Mouse (Mus musculus): ENCODE data around the gene Hoxa5. TPM values are rescaled to one million over a fixed set of nuclear protein-coding genes. Genes with fewer than 3 reads are reported as not detected.
A peak's percentile ranks its signal among the peaks of the same experiment; 100 is the strongest.

Hoxa5 gene
- total RNA-seq, 1 experiment from 2014 or later = 3.9 TPM

- no peak for ATAC-seq (replicated peaks; ENCODE audit: low read depth, poor library complexity, severe bottlenecking)
These were observed 36.7 kb upstream of the Hoxa5 start for GRCm38 (mm10) chr6:52241001-52241621.

- peak; percentile 87 for ATAC-seq (replicated peaks; ENCODE audit: low read depth, poor library complexity, severe bottlenecking)
These were observed 36.1 kb upstream of the Hoxa5 start, which contains the start of gene Hoxa10 for GRCm38 (mm10) chr6:52240389-52241000. Hoxa10 (minus strand) TSS chr6:52240854.

GRCm38 (mm10) chr6:52239625-52240388, 35.4 kb upstream of the Hoxa5 start:
- ATAC-seq (replicated peaks; ENCODE audit: low read depth, poor library complexity, severe bottlenecking) = no peak

- ATAC-seq (replicated peaks; ENCODE audit: low read depth, poor library complexity, severe bottlenecking) = no peak
These were observed 34.6 kb upstream of the Hoxa5 start for GRCm38 (mm10) chr6:52238976-52239375.

- no peak for ATAC-seq (replicated peaks; ENCODE audit: low read depth, poor library complexity, severe bottlenecking)
These were observed 33.8 kb upstream of the Hoxa5 start for GRCm38 (mm10) chr6:52238155-52238545.

- ATAC-seq (replicated peaks; ENCODE audit: low read depth, poor library complexity, severe bottlenecking) = no peak
These were observed 33.2 kb upstream of the Hoxa5 start for GRCm38 (mm10) chr6:52237346-52238154.

- no peak for ATAC-seq (replicated peaks; ENCODE audit: low read depth, poor library complexity, severe bottlenecking)
These were observed 32.4 kb upstream of the Hoxa5 start for GRCm38 (mm10) chr6:52236806-52237205.

- no peak for ATAC-seq (replicated peaks; ENCODE audit: low read depth, poor library complexity, severe bottlenecking)
These were observed 31.5 kb upstream of the Hoxa5 start for GRCm38 (mm10) chr6:52235866-52236265.

GRCm38 (mm10) chr6:52235267-52235666, 30.9 kb upstream of the Hoxa5 start:
- ATAC-seq (replicated peaks; ENCODE audit: low read depth, poor library complexity, severe bottlenecking) = no peak

- ATAC-seq (replicated peaks; ENCODE audit: low read depth, poor library complexity, severe bottlenecking) = no peak
These were observed 30.2 kb upstream of the Hoxa5 start for GRCm38 (mm10) chr6:52234428-52235140.

GRCm38 (mm10) chr6:52233546-52234427, 29.4 kb upstream of the Hoxa5 start:
- 0 out of 2 replicates have a peak, but pooled peaks have one; percentile 16 for ATAC-seq (replicated peaks; ENCODE audit: low read depth, poor library complexity, severe bottlenecking)

GRCm38 (mm10) chr6:52232984-52233545, 28.7 kb upstream of the Hoxa5 start:
- no peak for ATAC-seq (replicated peaks; ENCODE audit: low read depth, poor library complexity, severe bottlenecking)

- ATAC-seq (replicated peaks; ENCODE audit: low read depth, poor library complexity, severe bottlenecking) = peak; percentile 22; the same call in 1 of the 2 replicates
These were observed 28.2 kb upstream of the Hoxa5 start for GRCm38 (mm10) chr6:52232568-52232965.

- no peak for ATAC-seq (replicated peaks; ENCODE audit: low read depth, poor library complexity, severe bottlenecking)
These were observed 27.6 kb upstream of the Hoxa5 start for GRCm38 (mm10) chr6:52231885-52232567.

- ATAC-seq (replicated peaks; ENCODE audit: low read depth, poor library complexity, severe bottlenecking) = no peak
These were observed 26.3 kb upstream of the Hoxa5 start, which contains the start of gene Hoxa9 for GRCm38 (mm10) chr6:52230516-52231165. Hoxa9 (minus strand) TSS chr6:52231089.

- ATAC-seq (replicated peaks; ENCODE audit: low read depth, poor library complexity, severe bottlenecking) = no peak
These were observed 25.4 kb upstream of the Hoxa5 start for GRCm38 (mm10) chr6:52229558-52230416.
